Mouse (Mus musculus) liver, adult (tissue): ENCODE measurements around the gene Usp22.

Source experiments
- GATA4 ChIP-seq: IDR thresholded peaks from 2 replicates; pipeline ENCODE4 v1.6.1; 2014; ENCODE audit warnings: mild to moderate bottlenecking, low read length; ENCODE audit not compliant: insufficient replicate concordance

Usp22 gene

GRCm38 (mm10) chr11:61196616-61197353, 21.9 kb upstream of the Usp22 start:
- no peak for TF ChIP-seq GATA4

- TF ChIP-seq GATA4: no peak
Measured at GRCm38 (mm10) chr11:61193392-61193791, 18.5 kb upstream of the Usp22 start.

GRCm38 (mm10) chr11:61192779-61193178, 17.9 kb upstream of the Usp22 start:
- no peak for TF ChIP-seq GATA4

- no peak for TF ChIP-seq GATA4
Measured at GRCm38 (mm10) chr11:61190776-61191175, 15.9 kb upstream of the Usp22 start.

- no peak for TF ChIP-seq GATA4
Measured at GRCm38 (mm10) chr11:61183820-61184219, 9.0 kb upstream of the Usp22 start.

- no peak for TF ChIP-seq GATA4
Measured at GRCm38 (mm10) chr11:61181624-61182023, 6.8 kb upstream of the Usp22 start.

GRCm38 (mm10) chr11:61180361-61180760, 5.5 kb upstream of the Usp22 start:
- TF ChIP-seq GATA4: no peak

GRCm38 (mm10) chr11:61176321-61176720, 1.5 kb upstream of the Usp22 start:
- TF ChIP-seq GATA4: no peak

GRCm38 (mm10) chr11:61175778-61176177, 923 bp upstream of the Usp22 start:
- TF ChIP-seq GATA4: no peak

GRCm38 (mm10) chr11:61174291-61174820, 499 bp downstream of the Usp22 start:
- no peak for TF ChIP-seq GATA4

GRCm38 (mm10) chr11:61170184-61170583, 4.7 kb downstream of the Usp22 start:
- no peak for TF ChIP-seq GATA4

GRCm38 (mm10) chr11:61164881-61165280, 10.0 kb downstream of the Usp22 start:
- no peak for TF ChIP-seq GATA4

GRCm38 (mm10) chr11:61164366-61164765, 10.5 kb downstream of the Usp22 start:
- TF ChIP-seq GATA4: no peak

- no peak for TF ChIP-seq GATA4
Measured at GRCm38 (mm10) chr11:61163341-61163740, 11.5 kb downstream of the Usp22 start.

- TF ChIP-seq GATA4: no peak
Measured at GRCm38 (mm10) chr11:61162776-61163175, 12.1 kb downstream of the Usp22 start.

- TF ChIP-seq GATA4: no peak
Measured at GRCm38 (mm10) chr11:61161121-61161520, 13.7 kb downstream of the Usp22 start.
